Comparison of ENCODE assay signal across 9 mouse cellular contexts in the genomic region with DNA sequence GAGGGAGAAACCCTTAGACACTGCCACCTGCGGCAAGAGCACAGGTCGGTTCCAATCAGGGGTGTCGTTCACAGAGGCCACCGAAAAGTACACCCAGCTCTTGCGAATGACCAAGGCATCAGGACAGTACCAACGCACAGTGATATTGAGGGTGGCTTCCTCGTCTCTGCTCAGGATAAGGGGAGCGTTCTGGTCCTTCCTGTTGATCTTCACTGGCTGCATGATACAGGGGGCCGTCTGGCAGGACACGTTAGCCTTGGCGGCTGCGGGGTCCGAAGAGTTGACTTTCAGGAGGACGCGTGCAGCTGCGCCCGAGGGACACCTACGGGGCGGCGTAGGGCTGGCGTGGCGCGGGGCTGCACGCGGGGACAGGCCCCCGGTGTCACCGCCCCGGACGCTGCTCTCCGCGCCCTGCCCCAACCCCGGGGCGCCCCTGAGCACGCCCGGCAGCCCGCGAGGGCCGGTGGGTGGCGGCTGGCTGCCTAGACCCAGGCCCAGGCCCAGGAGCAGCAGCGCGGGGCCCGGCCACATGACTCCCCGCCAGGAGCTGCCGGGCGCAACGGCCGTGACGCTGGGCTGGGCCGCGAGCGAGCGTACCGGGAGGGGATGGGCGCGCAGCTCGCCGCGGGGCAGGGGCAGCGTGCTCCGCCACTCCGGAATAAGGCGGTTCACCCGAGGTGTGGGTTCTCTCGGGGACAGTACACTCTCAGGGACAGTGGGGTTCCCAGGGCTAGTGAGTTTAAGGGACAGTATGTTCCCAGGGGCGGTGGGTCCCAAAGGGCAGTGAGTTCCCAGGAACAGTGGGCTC. TPM values are rescaled to one million over a fixed set of nuclear protein-coding genes. Genes with fewer than 3 reads are reported as not detected.
DNase-seq lines count a peak whose midpoint lies in the region; ATAC-seq and TF ChIP-seq lines count a peak whose summit lies in the region.
"Had no signal": no experiment of that assay in that cellular context is flagged by ENCODE, and none has a peak within 500 bp of the region (broad histone marks: within the 10 kb centered on the region; RNA-seq: fewer than 3 reads in every experiment).

A gene (minus strand): TSS at position 532 of the 808 bp plus-strand sequence.

- no peaks in the 10 kb centered on the region for H3K27me3 ChIP-seq in cerebellum, adult 2 months (ENCODE audit: control insufficient read depth, insufficient read depth, low read length)
- H3K27me3 ChIP-seq in forebrain, embryonic 14.5 days (replicated peaks; ENCODE audit: control insufficient read depth, insufficient read depth, low read length), result peaks cover 11% of the 10 kb centered on the region
- H3K27me3 ChIP-seq in hindbrain, embryonic 14.5 days (ENCODE audit: control insufficient read depth, insufficient read depth, low read length), result peaks cover 27% of the 10 kb centered on the region
- peaks cover 37% of the 10 kb centered on the region for H3K27me3 ChIP-seq in liver, embryonic 11.5 days (replicated peaks; ENCODE audit: control insufficient read depth, insufficient read depth, low read length)
- H3K27me3 ChIP-seq in neural tube, embryonic 14.5 days (ENCODE audit: control insufficient read depth, insufficient read depth, low read length), result peaks cover 11% of the 10 kb centered on the region

- H3K36me3 ChIP-seq in forebrain, embryonic 14.5 days (ENCODE audit: control insufficient read depth, insufficient read depth, low read length), result no peaks in the 10 kb centered on the region
- H3K36me3 ChIP-seq in hindbrain, embryonic 14.5 days (replicated peaks; ENCODE audit: control insufficient read depth, insufficient read depth), result no peaks in the 10 kb centered on the region
- H3K36me3 ChIP-seq in liver, embryonic 11.5 days (ENCODE audit: control insufficient read depth, insufficient read depth, low read length), result no peaks in the 10 kb centered on the region
- no peaks in the 10 kb centered on the region for H3K36me3 ChIP-seq in neural tube, embryonic 14.5 days (ENCODE audit: control insufficient read depth, insufficient read depth, low read length)

- no peak for TF ChIP-seq CTCF in cerebellum, adult 2 months (IDR thresholded peaks at IDR 0.05; ENCODE audit: borderline replicate concordance, insufficient read depth, low read depth, low read length)

- H3K4me1 ChIP-seq in cerebellum, adult 2 months (ENCODE audit: control insufficient read depth, insufficient read depth, low read length), result peaks cover 3% of the 10 kb centered on the region; the same call in 1 of the 2 replicates
- no peaks in the 10 kb centered on the region for H3K4me1 ChIP-seq in forebrain, embryonic 14.5 days (ENCODE audit: control insufficient read depth, insufficient read depth, low read length)
- H3K4me1 ChIP-seq in hindbrain, embryonic 14.5 days (replicated peaks; ENCODE audit: control insufficient read depth, insufficient read depth, low read length), result peaks cover 3% of the 10 kb centered on the region; the same call in 1 of the 2 replicates
- 0 out of 2 replicates have a peak, but pooled peaks cover 8% of the 10 kb centered on the region for H3K4me1 ChIP-seq in liver, embryonic 11.5 days (replicated peaks; ENCODE audit: control insufficient read depth, insufficient read depth, low read length)
- H3K4me1 ChIP-seq in neural tube, embryonic 14.5 days (ENCODE audit: control insufficient read depth, insufficient read depth, low read length), result no peaks in the 10 kb centered on the region

- peak within 1 kb of the TSS; percentile 77 for H3K4me2 ChIP-seq in forebrain, embryonic 14.5 days (ENCODE audit: low read length)
- H3K4me2 ChIP-seq in hindbrain, embryonic 14.5 days (replicated peaks), result peak within 1 kb of the TSS; percentile 94
- H3K4me2 ChIP-seq in liver, embryonic 11.5 days, result peak within 1 kb of the TSS; percentile 92
- H3K4me2 ChIP-seq in neural tube, embryonic 14.5 days (ENCODE audit: low read depth, low read length), result peak within 1 kb of the TSS; percentile 86

- H3K9me3 ChIP-seq in forebrain, embryonic 14.5 days (replicated peaks; ENCODE audit: control insufficient read depth, low read length), result no peaks in the 10 kb centered on the region
- peaks cover 6% of the 10 kb centered on the region; the same call in 1 of the 2 replicates for H3K9me3 ChIP-seq in hindbrain, embryonic 14.5 days (ENCODE audit: control insufficient read depth, low read length)
- no peaks in the 10 kb centered on the region; the same call in 1 of the 2 replicates for H3K9me3 ChIP-seq in liver, embryonic 11.5 days (ENCODE audit: control insufficient read depth, low read length)
- H3K9me3 ChIP-seq in neural tube, embryonic 14.5 days (ENCODE audit: control insufficient read depth, low read length), result no peaks in the 10 kb centered on the region

- 2% methylated on average over 65 of the region's 65 CpGs for WGBS in cerebellum, adult 2 months
- 2% methylated on average over 64 of the region's 65 CpGs for WGBS in forebrain, embryonic 14.5 days
- WGBS in hindbrain, embryonic 14.5 days, result 2% methylated on average over 65 of the region's 65 CpGs
- 2% methylated on average over 64 of the region's 65 CpGs for WGBS in liver, embryonic 11.5 days
- WGBS in neural tube, embryonic 14.5 days, result 2% methylated on average over 65 of the region's 65 CpGs

- H3K9ac ChIP-seq in forebrain, embryonic 14.5 days (ENCODE audit: low read length), result peak within 1 kb of the TSS; percentile 66
- H3K9ac ChIP-seq in hindbrain, embryonic 14.5 days, result peak within 1 kb of the TSS; percentile 72
- peak within 1 kb of the TSS; percentile 72 for H3K9ac ChIP-seq in liver, embryonic 11.5 days (ENCODE audit: low read depth, low read length)
- H3K9ac ChIP-seq in neural tube, embryonic 14.5 days (replicated peaks; ENCODE audit: low read depth, low read length), result peak within 1 kb of the TSS; percentile 61

- TF ChIP-seq POLR2A in cerebellum, adult 2 months (IDR thresholded peaks at IDR 0.05; ENCODE audit: borderline replicate concordance, insufficient read depth, low read length), result no peak

- ATAC-seq in forebrain, embryonic 14.5 days, result peak; percentile 44
- ATAC-seq in hindbrain, embryonic 14.5 days (ENCODE audit: low FRiP score), result peak; percentile 64; the same call in 1 of the 2 replicates
- ATAC-seq in liver, embryonic 11.5 days (replicated peaks; ENCODE audit: low FRiP score), result peak; percentile 73
- peak; percentile 68 for ATAC-seq in neural tube, embryonic 14.5 days (ENCODE audit: low read depth)
- ATAC-seq in erythroid progenitor cell, adult 5-6 weeks (replicated peaks; ENCODE audit: low FRiP score, poor library complexity, severe bottlenecking), result no peak

- no peak within 1 kb of the TSS for H3K27ac ChIP-seq in cerebellum, adult 2 months (ENCODE audit: insufficient read depth, low read length)
- H3K27ac ChIP-seq in forebrain, embryonic 14.5 days (ENCODE audit: low read depth, low read length), result no peak within 1 kb of the TSS
- H3K27ac ChIP-seq in hindbrain, embryonic 14.5 days, result no peak within 1 kb of the TSS
- 0 out of 2 replicates have a peak within 1 kb of the TSS, but pooled peaks have one; percentile 13 for H3K27ac ChIP-seq in liver, embryonic 11.5 days (ENCODE audit: low read depth, low read length)
- H3K27ac ChIP-seq in neural tube, embryonic 14.5 days (ENCODE audit: low read depth, low read length), result no peak within 1 kb of the TSS
- H3K27ac ChIP-seq: macrophage had no signal

- peak; percentile 64 for DNase-seq in ovary, postnatal 36 days (ENCODE audit: low spot score)
- no peak for DNase-seq in ovary, adult 18-20 months (ENCODE audit: low spot score)
- peak; percentile 61 to 71 for DNase-seq in cerebellum, adult 2 months
- peak; percentile 19 for DNase-seq in forebrain, embryonic 14.5 days (ENCODE audit: low spot score)
- DNase-seq in hindbrain, embryonic 14.5 days (ENCODE audit: low spot score), result no peak
- peak; percentile 50 for DNase-seq in liver, embryonic 11.5 days (ENCODE audit: low spot score)

- H3K4me3 ChIP-seq in cerebellum, adult 2 months (replicated peaks; ENCODE audit: insufficient read depth, low read depth, low read length), result peak within 1 kb of the TSS; percentile 56
- peak within 1 kb of the TSS; percentile 38 for H3K4me3 ChIP-seq in forebrain, embryonic 14.5 days (ENCODE audit: low read depth, low read length)
- H3K4me3 ChIP-seq in hindbrain, embryonic 14.5 days (replicated peaks; ENCODE audit: low read length), result peak within 1 kb of the TSS; percentile 46
- peak within 1 kb of the TSS; percentile 59 for H3K4me3 ChIP-seq in liver, embryonic 11.5 days (ENCODE audit: low read depth, low read length)
- H3K4me3 ChIP-seq in neural tube, embryonic 14.5 days (ENCODE audit: low read depth, low read length), result peak within 1 kb of the TSS; percentile 39

RNA-seq across cellular contexts. Expression of the gene that starts here (rescaled TPM):
- 0.21 and 0.25 TPM in 2 replicates for polyA plus RNA-seq in cerebellum, adult 2 months (2012; rRNA removed)
- polyA plus RNA-seq in forebrain, embryonic 14.5 days (2014; fragmentation: Nextera tagmentation; extraction: Ambion mirVana), result 0.05 TPM in 2 replicates
- 0.10 and 0.11 TPM in 2 replicates for polyA plus RNA-seq in hindbrain, embryonic 14.5 days (2014; fragmentation: Nextera tagmentation; extraction: Ambion mirVana)
- polyA plus RNA-seq in liver, embryonic 11.5 days (2014; fragmentation: Nextera tagmentation; extraction: Ambion mirVana), result 0.11 and 0.21 TPM in 2 replicates
- 0.03 and 0.18 TPM in 2 replicates for polyA plus RNA-seq in neural tube, embryonic 14.5 days (2014; fragmentation: Nextera tagmentation; extraction: Ambion mirVana)
- total RNA-seq in erythroid progenitor cell, adult 5-6 weeks (2015; ENCODE audit: low replicate concordance), result not detected in 2 replicates
- not detected in 2 replicates for total RNA-seq in erythroid progenitor cell, adult 5-6 weeks (2017; ENCODE audit: low replicate concordance)
- polyA plus RNA-seq: macrophage had no signal

Comparison
In these comparisons a context has a peak if more than half of its experiments do, and no peak if none do; other contexts are left out.
1. Peak in DNase-seq and H3K4me3 ChIP-seq in cerebellum, adult 2 months; RNA of the gene not detected or under 1 TPM.
2. Peak in DNase-seq, ATAC-seq, H3K4me3 ChIP-seq, H3K9ac ChIP-seq and H3K4me2 ChIP-seq in forebrain, embryonic 14.5 days; RNA of the gene not detected or under 1 TPM.
3. Peak in ATAC-seq, H3K4me3 ChIP-seq, H3K9ac ChIP-seq and H3K4me2 ChIP-seq in hindbrain, embryonic 14.5 days; RNA of the gene not detected or under 1 TPM.
4. Peak in DNase-seq, ATAC-seq, H3K4me3 ChIP-seq, H3K27ac ChIP-seq, H3K9ac ChIP-seq and H3K4me2 ChIP-seq in liver, embryonic 11.5 days; RNA of the gene not detected or under 1 TPM.
5. Peak in ATAC-seq, H3K4me3 ChIP-seq, H3K9ac ChIP-seq and H3K4me2 ChIP-seq in neural tube, embryonic 14.5 days; RNA of the gene not detected or under 1 TPM.